Mouse (Mus musculus): Measurements from ENCODE around the gene Tnp2. TPM values are rescaled to one million over a fixed set of nuclear protein-coding genes. Genes with fewer than 3 reads are reported as not detected.

Gene Tnp2
- total RNA-seq (2021): not detected
- long read RNA-seq, experiment 1: 0 reads
- long read RNA-seq, experiment 2: 0 reads

- intact Hi-C loops (cut with DNase I): loop anchor here (5.0 kb wide), 3 partner anchors 49 to 201 kb away; partner anchors contain the start of gene Rmi2
- DNase-seq (ENCODE audit: low spot score in 2 of 2): no peak
Measured at GRCm38 (mm10) chr16:10788271-10788670, at the start of gene Tnp2. Gene Tnp2, minus strand, starts transcription at chr16:10788660.

- intact Hi-C loops (cut with DNase I): loop anchor here (5.0 kb wide), 1 partner anchor 51 kb away; the partner anchor contains the start of genes Socs1 and Tnp2
- no peak for DNase-seq (ENCODE audit: low spot score in 2 of 2)
Measured at GRCm38 (mm10) chr16:10837903-10838302, 49.4 kb upstream of the Tnp2 start.

GRCm38 (mm10) chr16:10837250-10837649 lies 48.8 kb upstream of the Tnp2 start:
- intact Hi-C loops (cut with DNase I): loop anchor here (5.0 kb wide), 1 partner anchor 50 kb away; the partner anchor contains the start of genes Socs1 and Tnp2
- no peak for DNase-seq (ENCODE audit: low spot score in 2 of 2)

GRCm38 (mm10) chr16:10836388-10836787 lies 47.9 kb upstream of the Tnp2 start:
- intact Hi-C loops (cut with DNase I): loop anchor here (5.0 kb wide), 1 partner anchor 49 kb away; the partner anchor contains the start of genes Socs1 and Tnp2
- no peak for DNase-seq (ENCODE audit: low spot score in 2 of 2)

GRCm38 (mm10) chr16:10834911-10835587 lies 46.6 kb upstream of the Tnp2 start, which contains the start of gene Rmi2:
Gene Rmi2, plus strand, starts transcription at chr16:10835059.
- intact Hi-C loops (cut with DNase I): loop anchor here (5.0 kb wide), 1 partner anchor 48 kb away; the partner anchor contains the start of genes Socs1 and Tnp2
- DNase-seq (ENCODE audit: low spot score in 2 of 2): peak; percentile 77 to 84

- DNase-seq (ENCODE audit: low spot score in 2 of 2): no peak
- intact Hi-C loops (cut with DNase I): no loop called here
Measured at GRCm38 (mm10) chr16:10834542-10834910, 46.1 kb upstream of the Tnp2 start.

- DNase-seq (ENCODE audit: low spot score in 2 of 2): no peak
- intact Hi-C loops (cut with DNase I): no loop called here
Measured at GRCm38 (mm10) chr16:10828461-10828805, 40.0 kb upstream of the Tnp2 start.

GRCm38 (mm10) chr16:10827766-10828460 lies 39.5 kb upstream of the Tnp2 start:
- DNase-seq (ENCODE audit: low spot score in 2 of 2): no peak
- intact Hi-C loops (cut with DNase I): no loop called here

GRCm38 (mm10) chr16:10827269-10827668 lies 38.8 kb upstream of the Tnp2 start:
- intact Hi-C loops (cut with DNase I): no loop called here

GRCm38 (mm10) chr16:10825840-10826239 lies 37.4 kb upstream of the Tnp2 start:
- no peak for DNase-seq (ENCODE audit: low spot score in 2 of 2)
- intact Hi-C loops (cut with DNase I): no loop called here

More at GRCm38 (mm10) chr16:10827269-10827668, 38.8 kb upstream of the Tnp2 start:
- DNase-seq (ENCODE audit: low spot score in 2 of 2): no peak

- intact Hi-C loops (cut with DNase I): no loop called here
Measured at GRCm38 (mm10) chr16:10824536-10824935, 36.1 kb upstream of the Tnp2 start.

GRCm38 (mm10) chr16:10821387-10821786 lies 32.9 kb upstream of the Tnp2 start:
- intact Hi-C loops (cut with DNase I): no loop called here
- no peak for DNase-seq (ENCODE audit: low spot score in 2 of 2)

More at GRCm38 (mm10) chr16:10824536-10824935, 36.1 kb upstream of the Tnp2 start:
- no peak for DNase-seq (ENCODE audit: low spot score in 2 of 2)

- intact Hi-C loops (cut with DNase I): no loop called here
- DNase-seq (ENCODE audit: low spot score in 2 of 2): no peak
Measured at GRCm38 (mm10) chr16:10819966-10820365, 31.5 kb upstream of the Tnp2 start.

- no peak for DNase-seq (ENCODE audit: low spot score in 2 of 2)
- intact Hi-C loops (cut with DNase I): no loop called here
Measured at GRCm38 (mm10) chr16:10818579-10819135, 30.2 kb upstream of the Tnp2 start.

- no peak for DNase-seq (ENCODE audit: low spot score in 2 of 2)
- intact Hi-C loops (cut with DNase I): no loop called here
Measured at GRCm38 (mm10) chr16:10814864-10815263, 26.4 kb upstream of the Tnp2 start.

- DNase-seq (ENCODE audit: low spot score in 2 of 2): no peak
- intact Hi-C loops (cut with DNase I): no loop called here
Measured at GRCm38 (mm10) chr16:10813726-10814125, 25.3 kb upstream of the Tnp2 start.

- intact Hi-C loops (cut with DNase I): no loop called here
- no peak for DNase-seq (ENCODE audit: low spot score in 2 of 2)
Measured at GRCm38 (mm10) chr16:10812865-10813371, 24.5 kb upstream of the Tnp2 start, which contains the start of gene Gm11172. Gene Gm11172, plus strand, starts transcription at chr16:10812915.

- intact Hi-C loops (cut with DNase I): no loop called here
- DNase-seq (ENCODE audit: low spot score in 2 of 2): no peak
Measured at GRCm38 (mm10) chr16:10810376-10810775, 21.9 kb upstream of the Tnp2 start.

GRCm38 (mm10) chr16:10805789-10806527 lies 17.5 kb upstream of the Tnp2 start, which contains the start of gene Prm1:
Gene Prm1, minus strand, starts transcription at chr16:10805839.
- DNase-seq (ENCODE audit: low spot score in 2 of 2): no peak
- intact Hi-C loops (cut with DNase I): no loop called here
